Mouse (Mus musculus): ENCODE results near the gene Mrgpra2b. TPM values are rescaled to one million over a fixed set of nuclear protein-coding genes. Genes with fewer than 3 reads are reported as not detected.
"Not testable (repeated sequence)": the region's sequence is repeated elsewhere in the genome, so short reads cannot be mapped to it uniquely, and the experiment has no call there.

Gene Mrgpra2b
- polyA plus RNA-seq, 1 experiment from 2014 or later = 2.3 TPM

DNA sequence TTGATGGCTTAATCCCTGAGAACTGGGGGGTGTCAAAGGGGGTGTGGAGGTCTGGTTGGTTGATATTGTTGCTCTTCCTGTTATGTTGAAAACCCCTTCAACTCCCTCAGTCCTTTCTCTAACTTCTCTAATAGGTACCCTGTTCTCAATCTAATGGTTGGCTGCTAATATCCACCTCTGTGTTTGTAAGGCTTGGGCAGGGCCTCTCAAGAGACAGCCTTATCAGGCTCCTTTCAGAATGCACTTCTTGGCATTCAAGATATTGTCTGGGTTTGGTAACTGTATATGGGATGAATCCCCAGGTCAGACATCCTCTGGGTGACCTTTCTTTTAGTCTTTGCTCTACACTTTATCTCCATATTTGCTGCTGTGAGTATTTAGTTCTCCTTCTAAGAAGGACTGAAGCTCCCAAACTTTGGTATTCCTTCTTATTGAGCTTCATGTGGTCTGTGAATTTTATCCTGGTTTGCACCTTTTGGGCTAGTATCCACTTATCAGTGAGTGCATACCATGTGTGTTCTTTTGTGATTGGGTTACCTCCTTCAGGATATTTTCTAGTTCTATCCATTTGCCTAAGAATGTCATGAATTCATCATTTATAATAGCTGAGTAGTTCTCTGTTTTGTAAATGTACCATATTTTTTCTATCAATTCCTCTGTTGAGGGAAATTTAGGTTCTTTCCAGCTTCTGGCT lies 100.7 kb downstream of the Mrgpra2b start:
- H3K36me3 ChIP-seq (replicated peaks); H3K27me3 ChIP-seq; ATAC-seq (ENCODE audit: insufficient read depth); H3K4me3 ChIP-seq (replicated peaks); H3K4me2 ChIP-seq; H3K4me1 ChIP-seq (replicated peaks); H3K9me3 ChIP-seq (replicated peaks); H3K9ac ChIP-seq; H3K27ac ChIP-seq (replicated peaks): not testable (repeated sequence)

Other genes with a start within 250 kb of the Mrgpra2b start
- not detected in 2 replicates for gene Mrgpra1, start 174.6 kb downstream of the Mrgpra2b start, polyA plus RNA-seq (2015; fragmentation: Nextera tagmentation; extraction: Ambion mirVana)
- gene Mrgpra2a, start 76.7 kb downstream of the Mrgpra2b start, polyA plus RNA-seq (2015; fragmentation: Nextera tagmentation; extraction: Ambion mirVana) = 0.41 and 0.43 TPM in 2 replicates
- gene Mrgpra3, start 72.5 kb upstream of the Mrgpra2b start, polyA plus RNA-seq (2015; fragmentation: Nextera tagmentation; extraction: Ambion mirVana) = not detected in 2 replicates